Mouse (Mus musculus): ENCODE results near the gene Gfpt1. TPM values are rescaled to one million over a fixed set of nuclear protein-coding genes. Genes with fewer than 3 reads are reported as not detected.

Gfpt1 gene
- polyA plus RNA-seq (2014; fragmentation: Nextera tagmentation; extraction: Ambion mirVana) = 16.9 and 18.1 TPM in 2 replicates

- no peaks in the 10 kb centered on the region for H3K27me3 ChIP-seq (ENCODE audit: control insufficient read depth, insufficient read depth, low read length)
- H3K27ac ChIP-seq (ENCODE audit: low read depth, low read length) = peak within 1 kb of the TSS; percentile 94
- H3K9ac ChIP-seq (ENCODE audit: low read depth, low read length) = peak within 1 kb of the TSS; percentile 69
- no peaks in the 10 kb centered on the region for H3K9me3 ChIP-seq (ENCODE audit: control insufficient read depth, low read length)
- under 1% methylated on average over 68 of the region's 68 CpGs for WGBS
- H3K4me3 ChIP-seq (ENCODE audit: low read depth, low read length) = peak within 1 kb of the TSS; percentile 60
- H3K4me2 ChIP-seq (replicated peaks; ENCODE audit: low read depth, low read length) = peak within 1 kb of the TSS; percentile 63
- ATAC-seq (ENCODE audit: low FRiP score) (peak; percentile 97), DNase-seq (ENCODE audit: low spot score) (peak; percentile 96)
- H3K4me1 ChIP-seq (replicated peaks; ENCODE audit: control insufficient read depth, insufficient read depth, low read length) = no peaks in the 10 kb centered on the region
- H3K36me3 ChIP-seq (ENCODE audit: control insufficient read depth, insufficient read depth, low read length) = no peaks in the 10 kb centered on the region
Measured at GRCm38 (mm10) chr6:87042337-87043130, at the start of gene Gfpt1. TSS of gene Gfpt1 (plus strand) at chr6:87042846.

- Histone ChIP-seq H3K9ac (ENCODE audit: low read depth, low read length) (no peak overlapping the region), H3K4me2 (replicated peaks; ENCODE audit: low read depth, low read length) (no peak overlapping the region), H3K4me1 (replicated peaks; ENCODE audit: control insufficient read depth, insufficient read depth, low read length) (no peaks in the 10 kb centered on the region), H3K36me3 (ENCODE audit: control insufficient read depth, insufficient read depth, low read length) (no peaks in the 10 kb centered on the region), H3K27ac (ENCODE audit: low read depth, low read length) (no peak overlapping the region), H3K9me3 (ENCODE audit: control insufficient read depth, low read length) (no peaks in the 10 kb centered on the region), H3K4me3 (ENCODE audit: low read depth, low read length) (no peak overlapping the region), H3K27me3 (ENCODE audit: control insufficient read depth, insufficient read depth, low read length) (no peaks in the 10 kb centered on the region)
- ATAC-seq (ENCODE audit: low FRiP score) = no peak
- DNase-seq (ENCODE audit: low spot score) = no peak
- WGBS = 91% methylated on average over 4 of the region's 4 CpGs
Measured at GRCm38 (mm10) chr6:86994254-86994653, 48.4 kb upstream of the Gfpt1 start.

- no peak overlapping the region for H3K4me2 ChIP-seq (replicated peaks; ENCODE audit: low read depth, low read length)
- DNase-seq (ENCODE audit: low spot score) = no peak
- WGBS = 85% methylated on average over 5 of the region's 5 CpGs
Measured at GRCm38 (mm10) chr6:86996629-86997307, 45.9 kb upstream of the Gfpt1 start.

GRCm38 (mm10) chr6:86997360-86997759, 45.3 kb upstream of the Gfpt1 start:
- no peak overlapping the region for H3K27ac ChIP-seq (ENCODE audit: low read depth, low read length)
- no peak overlapping the region for H3K9ac ChIP-seq (ENCODE audit: low read depth, low read length)
- no peak overlapping the region for H3K4me3 ChIP-seq (ENCODE audit: low read depth, low read length)
- H3K36me3 ChIP-seq (ENCODE audit: control insufficient read depth, insufficient read depth, low read length) = no peaks in the 10 kb centered on the region
- no peaks in the 10 kb centered on the region for H3K27me3 ChIP-seq (ENCODE audit: control insufficient read depth, insufficient read depth, low read length)
- H3K4me2 ChIP-seq (replicated peaks; ENCODE audit: low read depth, low read length) = no peak overlapping the region
- ATAC-seq (ENCODE audit: low FRiP score) = no peak
- H3K9me3 ChIP-seq (ENCODE audit: control insufficient read depth, low read length) = no peaks in the 10 kb centered on the region
- H3K4me1 ChIP-seq (replicated peaks; ENCODE audit: control insufficient read depth, insufficient read depth, low read length) = no peaks in the 10 kb centered on the region
- DNase-seq (ENCODE audit: low spot score) = no peak
- WGBS = 91% methylated on average over 6 of the region's 6 CpGs

More at GRCm38 (mm10) chr6:86996629-86997307, 45.9 kb upstream of the Gfpt1 start:
- H3K27ac ChIP-seq (ENCODE audit: low read depth, low read length) = no peak overlapping the region
- H3K9ac ChIP-seq (ENCODE audit: low read depth, low read length) = no peak overlapping the region
- H3K36me3 ChIP-seq (ENCODE audit: control insufficient read depth, insufficient read depth, low read length) = no peaks in the 10 kb centered on the region
- H3K27me3 ChIP-seq (ENCODE audit: control insufficient read depth, insufficient read depth, low read length) = no peaks in the 10 kb centered on the region
- no peaks in the 10 kb centered on the region for H3K4me1 ChIP-seq (replicated peaks; ENCODE audit: control insufficient read depth, insufficient read depth, low read length)
- H3K4me3 ChIP-seq (ENCODE audit: low read depth, low read length) = no peak overlapping the region
- H3K9me3 ChIP-seq (ENCODE audit: control insufficient read depth, low read length) = no peaks in the 10 kb centered on the region
- no peak for ATAC-seq (ENCODE audit: low FRiP score)

GRCm38 (mm10) chr6:87001995-87002394, 40.7 kb upstream of the Gfpt1 start:
- WGBS = 93% methylated on average over 6 of the region's 6 CpGs
- Histone ChIP-seq H3K36me3 (ENCODE audit: control insufficient read depth, insufficient read depth, low read length) (no peaks in the 10 kb centered on the region), H3K4me1 (replicated peaks; ENCODE audit: control insufficient read depth, insufficient read depth, low read length) (no peaks in the 10 kb centered on the region), H3K4me3 (ENCODE audit: low read depth, low read length) (no peak overlapping the region), H3K4me2 (replicated peaks; ENCODE audit: low read depth, low read length) (no peak overlapping the region), H3K9ac (ENCODE audit: low read depth, low read length) (no peak overlapping the region), H3K27ac (ENCODE audit: low read depth, low read length) (no peak overlapping the region), H3K27me3 (ENCODE audit: control insufficient read depth, insufficient read depth, low read length) (no peaks in the 10 kb centered on the region), H3K9me3 (ENCODE audit: control insufficient read depth, low read length) (no peaks in the 10 kb centered on the region)
- DNase-seq (ENCODE audit: low spot score) (no peak), ATAC-seq (ENCODE audit: low FRiP score) (no peak)

- DNase-seq (ENCODE audit: low spot score) = peak; percentile 89
- no peak overlapping the region for H3K27ac ChIP-seq (ENCODE audit: low read depth, low read length)
- no peaks in the 10 kb centered on the region for H3K4me1 ChIP-seq (replicated peaks; ENCODE audit: control insufficient read depth, insufficient read depth, low read length)
- H3K4me2 ChIP-seq (replicated peaks; ENCODE audit: low read depth, low read length) = no peak overlapping the region
- 51% methylated on average over 8 of the region's 8 CpGs for WGBS
- H3K9me3 ChIP-seq (ENCODE audit: control insufficient read depth, low read length) = no peaks in the 10 kb centered on the region
- no peak for ATAC-seq (ENCODE audit: low FRiP score)
- H3K27me3 ChIP-seq (ENCODE audit: control insufficient read depth, insufficient read depth, low read length) = no peaks in the 10 kb centered on the region
- no peak overlapping the region for H3K4me3 ChIP-seq (ENCODE audit: low read depth, low read length)
- no peak overlapping the region for H3K9ac ChIP-seq (ENCODE audit: low read depth, low read length)
- H3K36me3 ChIP-seq (ENCODE audit: control insufficient read depth, insufficient read depth, low read length) = no peaks in the 10 kb centered on the region
Measured at GRCm38 (mm10) chr6:87002521-87003055, 40.1 kb upstream of the Gfpt1 start.

GRCm38 (mm10) chr6:87004099-87004498, 38.5 kb upstream of the Gfpt1 start:
- no peak for DNase-seq (ENCODE audit: low spot score)

GRCm38 (mm10) chr6:87005577-87005976, 37.1 kb upstream of the Gfpt1 start:
- Histone ChIP-seq H3K36me3 (ENCODE audit: control insufficient read depth, insufficient read depth, low read length) (no peaks in the 10 kb centered on the region), H3K9ac (ENCODE audit: low read depth, low read length) (no peak overlapping the region), H3K27me3 (ENCODE audit: control insufficient read depth, insufficient read depth, low read length) (no peaks in the 10 kb centered on the region), H3K4me3 (ENCODE audit: low read depth, low read length) (no peak overlapping the region), H3K4me2 (replicated peaks; ENCODE audit: low read depth, low read length) (no peak overlapping the region), H3K27ac (ENCODE audit: low read depth, low read length) (no peak overlapping the region), H3K4me1 (replicated peaks; ENCODE audit: control insufficient read depth, insufficient read depth, low read length) (no peaks in the 10 kb centered on the region), H3K9me3 (ENCODE audit: control insufficient read depth, low read length) (no peaks in the 10 kb centered on the region)
- DNase-seq (ENCODE audit: low spot score) (no peak), ATAC-seq (ENCODE audit: low FRiP score) (no peak)

More at GRCm38 (mm10) chr6:87004099-87004498, 38.5 kb upstream of the Gfpt1 start:
- Histone ChIP-seq H3K27me3 (ENCODE audit: control insufficient read depth, insufficient read depth, low read length) (no peaks in the 10 kb centered on the region), H3K36me3 (ENCODE audit: control insufficient read depth, insufficient read depth, low read length) (no peaks in the 10 kb centered on the region), H3K4me1 (replicated peaks; ENCODE audit: control insufficient read depth, insufficient read depth, low read length) (no peaks in the 10 kb centered on the region), H3K9ac (ENCODE audit: low read depth, low read length) (no peak overlapping the region), H3K4me2 (replicated peaks; ENCODE audit: low read depth, low read length) (no peak overlapping the region), H3K4me3 (ENCODE audit: low read depth, low read length) (no peak overlapping the region), H3K9me3 (ENCODE audit: control insufficient read depth, low read length) (no peaks in the 10 kb centered on the region), H3K27ac (ENCODE audit: low read depth, low read length) (no peak overlapping the region)
- WGBS = 79% methylated on average over 2 of the region's 2 CpGs
- ATAC-seq (ENCODE audit: low FRiP score) = no peak

All from hindbrain, embryonic 11.5 days (tissue).